In genomic region chr10:88064872-88065271, GRCm38 (mm10) we compare ENCODE assay signal across 21 mouse cellular contexts. TPM values are rescaled to one million over a fixed set of nuclear protein-coding genes. Genes with fewer than 3 reads are reported as not detected.
"Had no signal": no experiment of that assay in that cellular context is flagged by ENCODE, and none has a peak within 500 bp of the region (broad histone marks: within the 10 kb centered on the region; RNA-seq: fewer than 3 reads in every experiment).

No protein-coding gene starts in this region.

- DNase-seq: layer of hippocampus, postnatal 36 days; liver, postnatal 0 days; lung, embryonic 14.5 days; right cerebral cortex, adult 18-20 months; right cerebral cortex, postnatal 25 days; spleen, adult 18-20 months; thymus, postnatal 25 days had no signal

- H3K9me3 ChIP-seq: midbrain, embryonic 12.5 days; midbrain, embryonic 15.5 days; neural tube, embryonic 12.5 days; neural tube, embryonic 15.5 days; stomach, embryonic 15.5 days had no signal

- H3K36me3 ChIP-seq: midbrain, embryonic 12.5 days; midbrain, embryonic 15.5 days; neural tube, embryonic 12.5 days; neural tube, embryonic 15.5 days; stomach, embryonic 15.5 days had no signal

- H3K4me2 ChIP-seq: lung, embryonic 14.5 days; midbrain, embryonic 12.5 days; midbrain, embryonic 15.5 days; neural tube, embryonic 12.5 days; neural tube, embryonic 15.5 days; stomach, embryonic 15.5 days had no signal

- ATAC-seq: intestine, postnatal 0 days; liver, postnatal 0 days; lung, postnatal 0 days; midbrain, embryonic 15.5 days had no signal

- H3K4me1 ChIP-seq: midbrain, embryonic 12.5 days; midbrain, embryonic 15.5 days; neural tube, embryonic 12.5 days; neural tube, embryonic 15.5 days; stomach, embryonic 15.5 days had no signal

- H3K27ac ChIP-seq: left cerebral cortex, adult 2 months; liver, embryonic 14.5 days; macrophage; midbrain, embryonic 12.5 days; midbrain, embryonic 15.5 days; neural tube, embryonic 12.5 days; neural tube, embryonic 15.5 days; stomach, embryonic 15.5 days had no signal

- H3K27me3 ChIP-seq: midbrain, embryonic 12.5 days; midbrain, embryonic 15.5 days; neural tube, embryonic 12.5 days; neural tube, embryonic 15.5 days; stomach, embryonic 15.5 days had no signal

- H3K4me3 ChIP-seq: left cerebral cortex, adult 2 months; midbrain, embryonic 12.5 days; midbrain, embryonic 15.5 days; neural tube, embryonic 12.5 days; neural tube, embryonic 15.5 days; stomach, embryonic 15.5 days had no signal

- H3K9ac ChIP-seq: liver, embryonic 14.5 days; liver, postnatal 0 days; lung, embryonic 14.5 days; midbrain, embryonic 12.5 days; midbrain, embryonic 15.5 days; neural tube, embryonic 12.5 days; neural tube, embryonic 15.5 days; stomach, embryonic 15.5 days had no signal

RNA-seq across cellular contexts. Expression of gene Pmch, which starts 26.0 kb away (rescaled TPM):
- total RNA-seq: layer of hippocampus, postnatal 10 days; layer of hippocampus, postnatal 36 days; left cerebral cortex, postnatal 10 days; liver, adult 2 months; megakaryocyte, adult 5-6 weeks had no signal
- polyA plus RNA-seq: intestine, postnatal 0 days; liver, adult 2 months; macrophage; neural tube, embryonic 12.5 days had no signal
